Mouse (Mus musculus): ENCODE measurements around the gene Arl3.

GRCm38 (mm10) chr19:46552496-46552895 lies 20.5 kb downstream of the Arl3 start:
- TF ChIP-seq EP300 (IDR thresholded peaks at IDR 0.05; ENCODE audit: low read depth) (no peak), CTCF (IDR thresholded peaks at IDR 0.05; ENCODE audit: low read depth) (no peak)

All from heart, postnatal 0 days (tissue).